Mouse (Mus musculus) right cerebral cortex, postnatal 36 days (tissue): Measurements from ENCODE around the gene Cacnb4.

Experiments
- DNase-seq, 2 experiments: peaks; one replicate each; pipeline ENCODE4 v3.0.0; 2022; ENCODE audit warnings: low spot score in 2 of 2, mixed read lengths in 1 of 2

The Cacnb4 gene

DNA sequence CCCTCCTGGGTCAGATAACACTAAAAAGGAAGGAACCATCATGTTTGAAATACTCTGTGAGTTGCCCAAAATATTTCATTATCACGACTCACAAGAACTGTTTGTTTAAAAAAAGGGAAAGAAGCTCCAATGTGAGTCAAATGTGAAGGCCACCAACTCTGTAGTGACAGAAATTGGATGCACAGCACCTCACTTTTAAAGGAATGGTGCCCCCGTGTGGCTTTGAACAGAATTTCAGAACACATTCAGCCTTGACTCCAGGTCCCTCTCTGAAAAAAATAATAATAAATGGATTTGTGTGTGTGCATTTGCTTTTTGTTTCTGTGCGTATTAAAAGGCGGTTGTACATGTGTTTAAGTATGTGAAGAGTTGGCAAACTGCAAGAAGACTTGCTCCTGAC lies 71.3 kb downstream of the Cacnb4 start:
- DNase-seq = peak; percentile 32 to 34

DNA sequence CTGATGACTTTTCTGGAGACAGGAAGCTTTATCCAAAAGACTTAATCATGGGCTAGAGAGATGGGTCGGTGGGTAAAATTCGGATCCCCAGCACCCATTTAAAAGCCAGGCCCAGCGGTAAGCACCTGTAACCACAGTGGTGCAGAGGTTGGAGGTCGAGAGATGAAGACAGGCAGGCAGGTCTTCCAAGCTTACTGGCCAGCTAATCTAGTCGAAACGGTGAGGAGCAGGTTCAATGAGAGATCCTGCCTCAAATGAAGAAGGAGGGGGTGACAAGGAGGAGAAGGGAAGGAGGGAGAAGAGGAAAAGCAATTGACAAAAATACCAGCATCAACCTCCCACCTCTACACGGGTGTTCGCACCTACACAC lies 72.0 kb downstream of the Cacnb4 start:
- DNase-seq = no peak

DNA sequence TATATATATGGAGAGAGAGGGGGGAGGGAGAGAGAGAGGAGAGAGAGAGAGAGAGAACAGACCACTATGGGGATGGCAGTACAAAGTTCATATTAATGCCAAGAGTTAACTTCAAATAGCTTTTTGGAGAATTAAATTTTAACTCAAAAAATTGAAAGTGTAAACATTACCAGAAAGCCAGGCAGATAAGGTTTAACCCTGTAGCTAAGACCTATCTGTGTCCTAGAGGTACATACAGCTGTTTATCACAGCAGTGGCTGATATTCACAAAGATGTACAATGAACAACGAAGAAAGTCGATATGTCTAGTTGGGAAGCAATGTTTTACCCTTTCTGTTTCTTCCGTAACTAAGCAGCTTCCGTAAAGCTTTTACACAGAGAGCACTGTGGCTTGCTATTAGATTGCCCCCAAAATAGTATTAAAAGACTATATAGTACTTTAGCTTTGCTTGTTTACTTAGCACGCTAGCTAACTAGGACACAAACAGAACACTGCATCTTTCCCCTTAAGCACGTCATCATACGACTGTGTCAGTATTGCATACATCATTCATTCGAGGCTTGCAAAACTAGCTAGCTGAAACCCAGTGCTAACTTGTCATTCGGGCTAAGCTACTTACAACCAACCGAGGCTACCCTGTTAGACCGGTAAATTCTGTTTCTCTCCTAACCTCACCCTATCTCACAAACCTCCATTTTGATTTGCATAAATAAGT lies 72.5 kb downstream of the Cacnb4 start:
- DNase-seq = no peak

DNA sequence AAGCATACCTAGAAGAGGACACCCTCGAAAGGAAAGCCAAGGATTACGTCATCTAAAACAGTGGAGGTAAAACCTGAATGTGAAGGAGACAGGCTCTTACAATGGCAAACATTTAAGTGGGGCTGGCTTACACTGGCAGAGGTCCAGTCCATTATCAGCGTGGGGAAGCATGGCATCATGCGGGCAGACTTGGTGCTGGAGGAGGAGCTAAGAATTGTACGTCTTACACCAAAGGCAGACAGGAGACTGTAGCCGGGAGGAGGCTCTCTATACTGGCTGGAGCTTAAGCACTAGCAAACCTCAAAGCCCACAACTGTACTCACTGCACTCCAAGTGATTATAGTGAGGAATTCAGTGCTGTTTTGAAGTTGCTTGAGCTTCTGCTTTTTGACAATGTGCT lies 73.2 kb downstream of the Cacnb4 start:
- DNase-seq = no peak

DNA sequence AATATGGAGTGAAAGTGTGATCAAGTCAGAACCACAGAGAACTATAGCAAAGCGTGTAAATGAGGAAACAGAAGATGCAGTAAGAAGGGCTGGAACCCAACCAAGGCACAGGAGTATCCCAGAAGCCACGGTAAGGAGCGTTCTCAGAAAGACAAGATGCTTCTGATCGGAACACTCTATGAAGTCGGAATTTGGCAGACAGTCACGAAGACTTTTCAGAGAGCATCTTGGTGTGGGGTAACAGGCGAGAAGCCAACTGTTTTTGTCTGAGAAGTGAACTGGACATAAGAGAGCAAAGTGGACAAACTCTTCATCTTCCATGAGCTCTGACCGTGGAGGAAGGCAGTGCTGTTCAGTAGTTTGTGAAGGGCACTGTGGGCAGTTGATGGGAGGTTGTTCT lies 73.7 kb downstream of the Cacnb4 start:
- no peak for DNase-seq

DNA sequence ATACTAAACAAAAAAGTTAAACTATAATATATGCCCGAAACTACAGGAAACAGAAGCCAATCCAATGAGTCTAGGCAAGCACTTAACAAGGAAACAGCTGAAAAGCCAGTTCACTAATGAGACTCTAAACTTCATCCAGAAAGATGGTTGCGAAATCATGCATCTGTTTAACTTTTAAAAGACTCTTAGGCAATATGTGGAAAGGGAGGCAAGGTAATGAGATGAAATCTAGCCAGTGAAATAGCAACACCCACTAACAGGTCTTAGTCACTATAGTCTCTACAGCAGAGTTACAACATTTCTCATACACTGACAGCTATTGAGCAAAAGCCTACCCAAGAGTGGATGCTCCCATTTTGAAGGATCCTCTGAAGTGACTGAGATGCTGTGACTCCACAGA lies 74.4 kb downstream of the Cacnb4 start:
- no peak for DNase-seq

DNA sequence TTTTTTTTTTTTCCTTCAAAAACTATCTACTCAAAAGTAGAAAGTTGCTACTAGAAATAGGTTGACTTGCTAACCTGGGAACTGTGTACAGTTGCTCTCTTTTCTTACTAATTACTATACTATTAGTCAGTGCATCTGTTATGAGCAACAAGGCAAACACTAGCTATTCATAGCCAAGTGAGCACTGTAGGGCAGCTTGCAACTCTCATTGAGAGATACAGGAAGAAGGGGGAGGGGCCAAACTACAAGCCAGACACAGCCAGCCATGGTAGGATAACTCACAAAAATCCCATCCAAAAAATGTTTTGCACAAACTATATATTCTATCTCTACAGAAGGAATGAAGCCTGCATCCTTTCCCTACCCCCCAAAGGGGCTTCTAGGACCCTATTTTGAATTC lies 79.1 kb downstream of the Cacnb4 start:
- DNase-seq = no peak

DNA sequence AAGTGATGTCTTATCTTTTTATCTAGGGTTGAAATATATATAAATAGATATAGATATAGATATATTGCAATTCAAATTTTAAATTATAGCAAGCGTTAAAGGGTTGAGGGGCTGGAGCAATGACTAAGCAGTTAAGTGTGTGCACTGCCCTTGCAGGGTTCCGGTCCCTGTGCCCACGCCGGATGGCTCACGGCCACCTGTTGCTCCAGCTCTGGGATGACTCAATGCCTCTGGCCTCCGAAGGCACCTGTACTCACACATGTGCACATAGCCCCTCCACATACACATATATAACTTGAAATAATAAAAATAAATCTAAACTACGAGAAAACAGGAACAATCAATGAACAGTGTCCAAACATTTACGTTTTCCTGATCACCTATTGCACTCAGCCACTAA lies 82.8 kb downstream of the Cacnb4 start:
- peak in 1 of 2 experiments; percentile 23 for DNase-seq

DNA sequence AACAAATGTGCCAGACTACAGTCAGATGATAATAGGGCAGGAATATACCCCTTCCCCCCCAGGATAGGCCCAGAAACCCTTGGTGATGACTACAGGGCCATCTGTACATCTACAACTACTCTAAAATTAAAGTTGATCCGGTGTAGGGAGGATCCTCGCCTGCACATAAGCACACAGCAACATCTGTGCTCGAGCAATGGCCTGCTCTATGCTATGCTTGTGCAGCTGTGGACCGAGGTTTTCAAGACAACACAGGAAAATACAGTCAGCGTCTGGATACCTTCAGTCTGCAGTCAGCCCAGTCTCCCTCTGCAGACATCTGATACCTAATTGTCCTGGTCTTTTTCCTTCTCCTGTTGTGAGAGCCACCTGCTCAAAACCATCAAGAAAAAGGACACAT lies 83.4 kb downstream of the Cacnb4 start:
- no peak for DNase-seq

DNA sequence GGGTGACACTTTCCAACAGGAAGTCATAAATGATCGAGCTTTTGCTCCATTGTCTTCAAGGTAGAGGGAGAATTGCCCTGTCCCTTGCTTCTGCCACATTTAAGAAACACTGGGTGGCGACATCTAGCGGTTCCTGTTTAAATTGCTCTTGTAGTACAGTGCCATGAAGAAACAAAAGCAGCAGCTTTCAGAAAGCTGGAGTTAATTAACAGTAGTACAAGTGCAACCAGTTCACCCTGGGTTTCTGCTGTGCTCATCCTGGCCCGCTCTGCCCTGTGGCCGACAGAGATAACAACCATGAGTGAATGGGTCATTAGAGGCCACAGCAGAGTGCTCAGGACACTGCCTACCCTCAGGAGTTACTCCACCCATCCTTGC lies 85.7 kb downstream of the Cacnb4 start:
- DNase-seq = peak; percentile 53 to 78

DNA sequence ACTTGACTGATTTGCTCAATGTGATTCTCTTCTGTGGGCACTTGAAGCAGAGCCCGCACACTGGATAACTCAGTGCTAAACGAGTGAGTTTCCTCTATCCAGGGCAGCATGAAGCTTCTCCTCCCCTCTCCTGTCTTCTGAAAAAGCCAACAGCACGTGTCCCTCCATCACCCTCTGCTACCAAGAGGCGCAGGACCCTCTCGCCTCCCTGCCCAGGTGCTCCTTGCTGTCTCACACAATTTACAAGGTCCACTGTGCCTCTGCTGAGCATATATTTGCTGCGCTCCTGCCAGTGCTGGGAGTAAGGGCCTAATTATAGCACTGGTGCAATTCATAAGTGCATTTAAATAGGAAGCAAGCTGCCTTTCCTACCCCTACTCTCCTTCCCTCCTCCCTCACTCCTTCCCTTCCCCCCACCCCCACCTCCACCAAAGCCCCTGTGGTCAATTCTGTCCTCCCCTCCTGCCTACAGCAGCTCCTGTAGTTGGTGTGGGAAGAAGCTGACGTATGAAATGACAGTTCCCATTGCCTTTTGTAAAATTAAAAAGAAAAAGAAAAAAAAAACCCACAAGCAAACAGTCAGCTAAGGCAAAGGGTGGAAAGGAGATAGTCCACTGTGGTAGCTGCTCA lies 86.2 kb downstream of the Cacnb4 start:
- peak in 1 of 2 experiments; percentile 17 for DNase-seq

DNA sequence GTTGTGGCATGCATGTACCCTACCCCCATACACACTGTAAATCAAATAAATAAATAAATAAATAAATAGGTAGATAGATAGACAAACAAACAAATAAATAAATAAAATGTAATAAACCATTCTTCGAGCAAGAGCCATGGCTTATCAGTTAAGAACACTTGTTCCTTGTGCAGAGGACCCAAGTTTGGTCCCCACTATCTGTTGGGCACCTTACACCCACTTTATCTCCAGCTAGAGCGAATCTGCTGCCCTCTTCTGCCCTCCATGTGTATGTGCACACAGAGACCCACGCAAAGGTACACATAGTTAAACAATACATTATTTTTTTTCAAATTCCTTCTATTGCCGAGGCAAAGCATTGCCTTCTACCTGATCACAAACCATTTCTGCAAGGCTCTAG lies 87.1 kb downstream of the Cacnb4 start:
- no peak for DNase-seq

DNA sequence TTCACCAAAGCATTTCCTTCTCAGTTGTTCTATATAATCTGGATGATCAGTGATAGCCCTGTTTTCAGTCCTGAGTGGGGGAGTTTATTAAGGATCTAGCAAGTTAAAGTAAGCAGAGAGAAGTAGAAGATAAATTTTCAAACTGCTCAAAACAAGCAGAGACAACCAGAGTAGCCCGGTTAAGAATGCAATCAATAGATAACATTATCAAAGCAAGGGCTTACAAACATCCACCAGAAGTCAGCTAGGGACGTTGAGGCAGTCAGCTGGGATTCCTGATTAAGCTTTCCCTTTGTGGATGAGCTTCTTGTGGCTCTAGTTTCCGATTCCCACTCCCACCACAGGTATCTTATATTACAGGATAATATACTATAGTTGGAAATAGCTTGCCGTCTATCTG lies 91.2 kb downstream of the Cacnb4 start:
- no peak for DNase-seq

DNA sequence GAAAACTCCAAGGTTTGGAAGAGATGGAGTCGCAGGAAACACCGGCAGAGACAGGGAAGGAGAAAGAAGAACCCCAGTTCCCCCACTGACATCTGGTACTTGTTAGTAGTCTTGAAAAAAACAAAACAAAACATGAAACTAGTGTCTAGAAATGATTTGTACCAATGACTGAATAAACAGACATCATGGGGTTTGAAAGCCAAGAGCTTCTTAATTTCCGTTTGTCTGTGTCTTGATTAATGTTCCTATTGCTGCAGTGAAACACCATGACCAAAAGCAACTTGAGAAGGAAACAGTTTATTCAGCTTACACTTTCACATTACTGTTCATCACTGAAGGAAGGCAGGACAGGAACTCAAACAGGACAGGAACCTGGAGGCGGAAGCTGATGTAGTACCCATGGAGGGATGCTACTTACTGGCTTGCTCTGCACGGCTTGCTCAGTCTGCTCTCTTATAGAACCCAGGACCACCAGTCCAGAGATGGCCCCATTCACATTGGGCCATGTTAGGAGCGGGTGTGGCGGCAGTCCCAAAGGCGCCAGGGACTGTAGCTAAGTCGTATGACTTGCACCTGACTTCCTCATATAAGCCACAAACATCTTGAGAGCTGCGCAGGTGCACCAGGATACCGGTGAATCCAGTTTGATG lies 95.4 kb downstream of the Cacnb4 start:
- DNase-seq = no peak

DNA sequence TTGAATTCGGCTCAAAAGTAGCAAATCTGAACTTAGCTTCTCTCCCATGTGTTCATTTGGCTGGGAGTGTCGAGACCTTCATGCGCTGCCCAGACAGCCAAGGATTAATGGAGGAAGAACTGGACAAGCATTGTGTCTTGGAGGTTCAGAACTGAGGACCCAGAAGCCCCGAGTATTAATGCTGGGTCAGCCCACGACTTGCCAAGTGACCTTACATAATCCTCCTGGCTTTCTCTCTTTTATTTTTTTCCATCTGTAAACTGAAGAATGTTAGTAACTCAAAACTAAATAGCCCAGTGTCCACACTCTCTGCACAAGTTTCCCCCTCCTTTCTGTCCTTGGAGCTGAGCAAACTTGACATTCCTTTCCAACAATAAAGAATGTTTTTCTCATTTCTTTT lies 95.9 kb downstream of the Cacnb4 start:
- no peak for DNase-seq

DNA sequence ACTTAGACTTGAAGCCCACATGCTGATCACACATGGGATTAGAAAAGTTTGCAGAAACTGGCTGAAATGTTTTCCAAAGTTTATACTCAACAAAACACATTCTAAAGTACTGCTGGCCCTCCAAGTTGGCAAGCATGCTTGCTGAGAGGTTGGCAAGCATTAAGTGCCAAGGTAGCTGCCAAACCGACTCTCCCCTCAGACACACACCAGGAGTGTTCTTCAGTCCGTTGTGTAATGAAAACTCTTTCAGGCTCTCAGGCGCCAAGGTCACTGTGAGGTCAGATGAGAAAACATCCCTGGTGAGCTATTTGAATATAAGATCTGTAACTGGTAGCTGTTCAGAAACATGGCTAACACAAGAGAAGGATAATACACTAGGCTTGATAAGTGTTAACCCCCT lies 97.8 kb downstream of the Cacnb4 start:
- no peak for DNase-seq

DNA sequence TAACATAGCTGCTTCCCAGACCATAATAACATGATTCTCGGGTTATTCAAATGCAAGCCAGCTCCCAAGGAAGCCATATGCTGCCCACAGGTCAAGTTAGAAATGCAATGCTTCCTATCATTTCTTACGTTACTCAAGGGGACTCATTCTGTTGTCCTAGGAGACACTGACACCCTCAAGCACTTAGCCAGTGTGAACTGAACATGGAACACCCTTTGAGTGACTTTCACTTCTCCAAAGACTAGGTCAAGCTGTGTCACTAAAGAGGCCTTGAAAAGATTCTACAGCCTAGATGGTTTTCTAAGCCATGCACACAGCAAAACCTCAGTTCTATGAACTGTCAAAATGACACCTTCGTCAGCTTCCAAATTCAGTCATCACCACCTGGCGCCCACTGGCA lies 98.9 kb downstream of the Cacnb4 start:
- DNase-seq = no peak

DNA sequence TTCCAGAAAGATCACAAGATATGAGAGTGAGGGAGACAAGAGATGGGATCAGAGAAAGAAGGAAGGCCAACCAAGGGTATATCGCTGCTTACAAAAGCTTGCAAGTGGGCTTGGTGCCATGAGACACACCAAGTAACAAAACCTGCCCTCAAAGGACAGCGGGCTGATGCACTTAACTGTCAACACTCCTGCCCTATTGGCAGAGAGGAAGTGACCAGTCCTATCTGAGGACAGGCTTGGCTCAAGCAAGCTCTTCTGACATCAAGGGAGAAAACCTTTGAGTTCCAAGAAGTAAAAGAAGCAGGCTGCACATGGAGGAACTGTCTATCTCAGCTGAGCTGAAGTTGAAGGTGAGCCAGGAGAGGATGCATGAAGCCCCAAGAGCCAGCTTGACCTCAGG lies 100.1 kb downstream of the Cacnb4 start:
- DNase-seq = no peak

DNA sequence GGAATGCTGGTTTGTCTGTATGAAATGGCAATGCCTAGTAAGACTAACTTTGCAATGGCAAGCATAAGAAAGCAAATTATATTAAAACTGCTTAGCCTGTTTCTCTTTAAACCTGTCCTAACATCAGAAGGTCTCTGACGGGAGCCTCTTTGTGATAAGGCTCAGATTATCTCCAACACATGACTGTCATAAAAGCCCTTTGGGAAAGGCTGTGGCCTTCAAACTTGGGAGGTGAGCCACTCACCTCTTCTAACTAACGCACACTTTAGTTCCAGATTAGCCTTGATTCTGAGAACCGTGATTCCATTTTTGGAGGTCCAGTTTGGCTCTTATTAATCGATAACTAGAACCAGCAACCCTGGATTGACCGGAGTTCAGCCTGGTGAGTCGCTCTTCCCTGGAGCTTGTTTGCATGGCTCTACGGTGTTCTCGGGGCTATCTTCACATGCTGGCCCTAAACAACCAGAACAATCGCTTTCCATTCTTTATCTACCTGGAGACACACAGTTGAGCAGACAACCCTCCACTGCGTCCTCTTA lies 100.9 kb downstream of the Cacnb4 start:
- no peak for DNase-seq

DNA sequence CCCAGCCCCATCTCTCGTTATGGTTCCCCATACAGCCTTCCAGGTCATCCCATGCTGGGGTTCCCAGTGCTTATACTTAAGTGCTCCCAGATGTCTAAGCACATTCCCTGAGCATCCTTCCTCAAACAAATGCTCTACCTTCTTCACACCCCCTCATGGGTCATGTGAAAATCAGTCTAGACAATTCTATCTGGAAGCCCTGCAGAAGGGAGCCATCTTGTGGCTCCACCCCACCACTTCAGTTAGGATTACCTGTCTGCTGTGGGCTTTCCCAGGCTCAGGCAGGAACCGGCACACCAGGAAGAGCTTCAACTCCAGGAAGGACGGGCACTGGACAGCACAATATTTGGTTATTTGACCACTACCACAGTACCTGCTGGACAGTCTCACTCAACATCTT lies 101.7 kb downstream of the Cacnb4 start:
- no peak for DNase-seq

DNA sequence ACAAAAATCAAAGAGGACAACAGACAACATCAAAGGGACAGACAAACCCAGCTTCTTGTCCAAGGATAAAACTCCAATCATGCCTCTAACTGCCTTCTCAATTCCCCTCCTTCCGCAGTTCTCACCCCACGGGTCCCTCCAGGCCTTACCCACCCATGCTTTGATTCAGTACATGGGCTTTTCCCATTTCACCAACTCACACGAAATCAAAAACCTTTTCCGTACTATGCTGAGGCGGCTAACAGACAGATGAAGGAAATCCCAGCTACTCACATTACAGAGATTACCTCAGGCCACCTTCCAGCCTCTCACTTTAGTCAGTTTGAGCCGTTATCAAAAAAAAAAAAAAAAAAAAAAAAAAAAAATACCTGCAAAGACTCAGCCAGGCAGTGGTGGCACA lies 104.4 kb downstream of the Cacnb4 start:
- DNase-seq = no peak

DNA sequence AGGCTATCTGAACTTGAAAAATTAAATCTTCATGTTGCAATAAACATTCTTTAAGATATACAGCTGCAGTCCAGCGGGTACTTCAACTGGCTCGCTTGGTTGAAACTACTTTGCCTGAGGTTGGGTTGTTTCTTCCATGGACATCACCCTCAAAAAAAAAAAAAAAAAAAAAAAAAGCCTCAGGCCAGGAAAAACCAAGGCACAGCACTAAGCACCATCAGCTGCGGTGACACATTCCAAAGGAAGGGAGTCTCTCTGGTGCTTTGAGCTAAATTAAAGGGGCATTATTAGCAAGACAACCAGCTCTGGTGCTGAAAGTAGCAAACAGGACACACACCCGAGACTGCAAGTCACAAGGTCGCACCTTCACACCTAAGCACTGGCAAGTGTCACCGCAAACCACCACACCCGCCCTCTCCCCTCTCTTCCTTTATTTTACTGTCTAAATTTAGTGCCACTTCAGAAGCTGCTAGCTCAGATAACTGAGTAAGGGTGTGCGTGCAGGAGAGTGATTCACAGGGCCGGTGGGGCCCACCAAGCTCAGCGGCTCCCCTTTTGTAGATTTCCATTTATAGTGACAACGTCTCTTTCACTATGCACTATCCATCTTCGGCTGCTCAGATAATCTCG lies 105.2 kb downstream of the Cacnb4 start:
- DNase-seq = no peak

DNA sequence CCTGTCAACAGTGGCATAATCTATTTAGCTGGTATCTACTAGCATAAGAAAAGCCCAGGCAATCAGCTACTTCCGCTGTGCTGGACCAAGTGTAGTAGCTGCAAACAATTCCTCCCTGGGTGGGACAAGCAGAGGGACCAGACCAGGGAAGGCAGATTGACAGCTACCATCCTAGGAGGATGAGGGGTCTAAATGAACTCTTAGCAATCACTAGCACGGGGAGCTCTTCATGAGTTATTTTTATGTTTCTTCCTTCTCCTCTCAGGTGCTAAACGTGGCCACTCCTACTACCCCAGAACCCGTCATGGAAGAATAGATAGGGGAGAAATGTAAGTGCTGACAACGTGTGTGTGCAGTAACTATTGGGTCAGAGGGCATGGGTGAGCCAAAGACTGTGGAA lies 105.8 kb downstream of the Cacnb4 start:
- no peak for DNase-seq
